Mouse (Mus musculus): ENCODE measurements around the gene Dab1. TPM values are rescaled to one million over a fixed set of nuclear protein-coding genes. Genes with fewer than 3 reads are reported as not detected.

The Dab1 gene
- total and polyA plus RNA-seq, 3 experiments, result not detected

DNA sequence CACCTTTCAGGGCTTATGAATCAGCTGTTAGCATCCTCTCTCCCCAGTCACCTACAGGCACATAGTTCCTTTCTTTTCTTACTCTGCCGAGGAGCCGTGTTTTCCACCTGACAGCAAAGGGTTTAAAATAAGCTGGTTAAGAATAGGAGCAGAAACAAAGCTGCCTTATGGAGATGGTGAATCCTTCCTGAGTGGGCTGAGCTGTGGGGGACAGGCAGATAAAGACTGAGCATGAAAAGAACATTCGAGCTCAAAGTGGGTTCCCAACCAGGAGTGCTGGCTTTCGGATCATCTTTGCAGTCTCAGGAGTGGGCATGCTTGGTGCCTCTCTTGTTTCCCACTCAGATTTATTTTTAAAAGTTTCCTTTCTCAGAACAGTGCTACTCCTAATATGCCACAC lies 913.7 kb downstream of the Dab1 start:
- H3K4me3 ChIP-seq (ENCODE audit: control insufficient read depth in 1 of 2, insufficient read depth in 1 of 2, low read depth in 2 of 2, low read length in 2 of 2), result no peak overlapping the region
- no peaks in the 10 kb centered on the region for H3K4me1 ChIP-seq (ENCODE audit: control insufficient read depth in 1 of 2, insufficient read depth in 2 of 2, low read length in 2 of 2)
- no peaks in the 10 kb centered on the region for H3K9me3 ChIP-seq (replicated peaks; ENCODE audit: insufficient read depth, low read length)
- no peaks in the 10 kb centered on the region for H3K36me3 ChIP-seq (ENCODE audit: control insufficient read depth in 1 of 2, insufficient read depth in 2 of 2, low read length in 2 of 2)
- no peak overlapping the region for H3K9ac ChIP-seq (ENCODE audit: control insufficient read depth, low read depth, low read length, poor library complexity, severe bottlenecking)
- TF ChIP-seq ELF1 (IDR thresholded peaks at IDR 0.05; ENCODE audit: low read depth, low read length) (no peak), MAFK (IDR thresholded peaks at IDR 0.05; ENCODE audit: borderline replicate concordance, low read depth, low read length) (no peak), NRF1 (IDR thresholded peaks at IDR 0.05; ENCODE audit: insufficient read depth, low read depth, low read length, poor library complexity, severe bottlenecking) (no peak)
- no peak for DNase-seq (ENCODE audit: low read depth, low spot score)
- H3K27me3 ChIP-seq (ENCODE audit: control insufficient read depth in 1 of 2, insufficient read depth in 2 of 2, low read length in 2 of 2), result no peaks in the 10 kb centered on the region
- no peaks in the 10 kb centered on the region for H3K79me2 ChIP-seq (ENCODE audit: control insufficient read depth, insufficient read depth, low read length, poor library complexity)
- no peak overlapping the region for H3K27ac ChIP-seq (ENCODE audit: control insufficient read depth, low read depth, low read length)

DNA sequence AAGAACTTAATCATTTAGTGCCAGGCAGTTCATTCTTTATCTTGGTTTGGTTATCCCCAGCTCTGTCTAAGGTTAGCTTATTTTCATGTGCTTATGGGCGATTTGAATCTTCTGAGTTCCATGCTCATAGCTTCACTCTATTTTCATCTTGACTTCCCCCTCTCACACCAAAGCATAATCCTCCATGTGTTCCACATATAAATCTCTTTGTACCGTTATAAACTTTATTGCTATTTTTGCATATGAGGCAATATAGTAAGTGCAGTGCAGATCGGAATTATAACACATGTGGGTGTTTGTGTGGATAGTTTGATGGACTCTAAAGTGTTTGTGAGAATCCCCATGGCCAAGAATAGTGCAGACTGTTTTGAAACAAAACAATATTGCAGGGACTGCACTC lies 919.3 kb downstream of the Dab1 start:
- no peaks in the 10 kb centered on the region for H3K9me3 ChIP-seq (replicated peaks; ENCODE audit: insufficient read depth, low read length)
- H3K27me3 ChIP-seq (ENCODE audit: control insufficient read depth in 1 of 2, insufficient read depth in 2 of 2, low read length in 2 of 2), result no peaks in the 10 kb centered on the region
- no peaks in the 10 kb centered on the region for H3K79me2 ChIP-seq (ENCODE audit: control insufficient read depth, insufficient read depth, low read length, poor library complexity)
- DNase-seq (ENCODE audit: low read depth, low spot score), result no peak
- H3K4me1 ChIP-seq (ENCODE audit: control insufficient read depth in 1 of 2, insufficient read depth in 2 of 2, low read length in 2 of 2), result no peaks in the 10 kb centered on the region
- TF ChIP-seq UBTF (IDR thresholded peaks at IDR 0.05; ENCODE audit: borderline replicate concordance, insufficient read depth, low read depth, low read length), result no peak
- no peak for TF ChIP-seq TCF12 (IDR thresholded peaks at IDR 0.05; ENCODE audit: low read depth, low read length)
- TF ChIP-seq EP300 (IDR thresholded peaks at IDR 0.05; ENCODE audit: low read depth in 1 of 2, low read length in 2 of 2), result no peak
- TF ChIP-seq POLR2AphosphoS2 (IDR thresholded peaks at IDR 0.05; ENCODE audit: low read length), result no peak
- TF ChIP-seq SMC3 (IDR thresholded peaks at IDR 0.05; ENCODE audit: low read depth, low read length), result no peak
- TF ChIP-seq TBP (IDR thresholded peaks at IDR 0.05; ENCODE audit: low read depth, low read length), result no peak
- TF ChIP-seq ZNF384 (IDR thresholded peaks at IDR 0.05; ENCODE audit: low read depth, low read length), result no peak
- TF ChIP-seq USF2 (IDR thresholded peaks at IDR 0.05; ENCODE audit: borderline replicate concordance in 1 of 2, insufficient read depth in 1 of 2, low read depth in 1 of 2, low read length in 2 of 2), result no peak
- no peak for TF ChIP-seq USF1 (IDR thresholded peaks at IDR 0.05; ENCODE audit: low read depth, low read length)
- no peak for TF ChIP-seq MEF2A (IDR thresholded peaks at IDR 0.05; ENCODE audit: extremely low read depth, insufficient replicate concordance, low read depth, low read length, poor library complexity, severe bottlenecking)
- no peak for TF ChIP-seq MYB (IDR thresholded peaks at IDR 0.05; ENCODE audit: low read depth, low read length)
- no peak for TF ChIP-seq ZKSCAN1 (IDR thresholded peaks at IDR 0.05; ENCODE audit: low read depth, low read length)
- no peak for TF ChIP-seq NELFE (IDR thresholded peaks at IDR 0.05; ENCODE audit: low read depth, low read length)
- no peak for TF ChIP-seq RCOR1 (IDR thresholded peaks at IDR 0.05; ENCODE audit: low read depth, low read length)
- TF ChIP-seq GABPA (IDR thresholded peaks at IDR 0.05; ENCODE audit: low read depth, low read length), result no peak
- TF ChIP-seq ZC3H11A (IDR thresholded peaks at IDR 0.05; ENCODE audit: low read depth, low read length), result no peak
- no peak for TF ChIP-seq MAZ (IDR thresholded peaks at IDR 0.05; ENCODE audit: low read depth, low read length)
- H3K36me3 ChIP-seq (ENCODE audit: control insufficient read depth in 1 of 2, insufficient read depth in 2 of 2, low read length in 2 of 2), result no peaks in the 10 kb centered on the region
- H3K4me3 ChIP-seq (ENCODE audit: control insufficient read depth in 1 of 2, insufficient read depth in 1 of 2, low read depth in 2 of 2, low read length in 2 of 2), result no peak overlapping the region
- no peak overlapping the region for H3K27ac ChIP-seq (ENCODE audit: control insufficient read depth, low read depth, low read length)
- H3K9ac ChIP-seq (ENCODE audit: control insufficient read depth, low read depth, low read length, poor library complexity, severe bottlenecking), result no peak overlapping the region

All from MEL (cell line).